Mouse (Mus musculus) heart, embryonic 14.5 days (tissue): ENCODE measurements at regions not wholly inside any gene's neighbourhood (a gene's known extent, or its start where the extent isn't known, plus 50 kb on each side); places are given as distances from the start of the nearest gene placed in this dataset. TPM values are rescaled to one million over a fixed set of nuclear protein-coding genes. Genes with fewer than 3 reads are reported as not detected.

Experiments
- ATAC-seq: fragments of 200-750 bp; cut with Nextera tagmentation; 2 replicates; pipeline ENCODE4 v1.8.0; 2017; ENCODE audit warnings: low read depth, moderate TSS enrichment; ENCODE audit not compliant: insufficient number of reproducible peaks, insufficient read depth, low FRiP score
- H3K27ac ChIP-seq, 2 experiments: fragments of 200-500 bp in 1 of 2; fragments of 300-500 bp in 1 of 2; sonication (generic) in 1 of 2; replicated peaks in 1 of 2; 2 replicates each; pipeline ENCODE4 v1.5.1; 2012 to 2014; ENCODE audit warnings: low read depth in 2 of 2, low read length in 2 of 2, control low read depth in 1 of 2, mild to moderate bottlenecking in 1 of 2, mixed read lengths in 1 of 2; ENCODE audit not compliant: control insufficient read depth in 1 of 2, insufficient read depth in 1 of 2
- H3K27me3 ChIP-seq: fragments of 300-500 bp; sonication (generic); 2 replicates; pipeline ENCODE4 v1.6.1; 2014; ENCODE audit warnings: mild to moderate bottlenecking, low read length, control low read depth; ENCODE audit not compliant: control insufficient read depth, insufficient read depth
- H3K36me3 ChIP-seq: fragments of 300-500 bp; sonication (generic); 2 replicates; pipeline ENCODE4 v1.6.1; 2014; ENCODE audit warnings: mild to moderate bottlenecking, control low read depth, low read length, mixed read lengths; ENCODE audit not compliant: control insufficient read depth, insufficient read depth
- H3K4me1 ChIP-seq, 2 experiments: fragments of 200-500 bp in 1 of 2; fragments of 300-500 bp in 1 of 2; sonication (generic) in 1 of 2; 2 replicates each; pipeline ENCODE4 v1.6.1; 2012 to 2014; ENCODE audit warnings: low read length in 2 of 2, control low read depth in 1 of 2, mixed read lengths in 1 of 2; ENCODE audit not compliant: control insufficient read depth in 2 of 2, insufficient read depth in 2 of 2
- H3K4me2 ChIP-seq: fragments of 300-500 bp; sonication (generic); 2 replicates; pipeline ENCODE4 v1.6.1; 2014; ENCODE audit warnings: mild to moderate bottlenecking, low read length
- H3K4me3 ChIP-seq, 2 experiments: fragments of 200-500 bp in 1 of 2; fragments of 300-500 bp in 1 of 2; sonication (generic) in 1 of 2; 2 replicates each; pipeline ENCODE4 v1.5.1; 2012 to 2014; ENCODE audit warnings: low read length in 2 of 2, mild to moderate bottlenecking in 2 of 2, control low read depth in 1 of 2, low read depth in 1 of 2, moderate library complexity in 1 of 2; ENCODE audit not compliant: control insufficient read depth in 1 of 2, insufficient read depth in 1 of 2
- H3K9ac ChIP-seq: fragments of 300-500 bp; sonication (generic); 2 replicates; pipeline ENCODE4 v1.6.1; 2014; ENCODE audit warnings: mild to moderate bottlenecking, low read length
- H3K9me3 ChIP-seq: fragments of 300-500 bp; sonication (generic); 2 replicates; pipeline ENCODE4 v1.6.1; 2016; ENCODE audit warnings: low read length, control low read depth; ENCODE audit not compliant: control insufficient read depth
- WGBS: fragments of 180-500 bp; shearing (Covaris S2); extraction: QIAGEN DNeasy Blood & Tissue Kit; methylation state at CpG from one replicate; pipeline ENCODE4 v1.1.7; 2014; 5-methylcytosine and 5-hydroxymethylcytosine counted together
- microRNA-seq: library from miRNA; unstranded; fragments of <30 nt; microRNA quantifications from one replicate; pipeline ENCODE4, GENCODE M21; 2016

DNA sequence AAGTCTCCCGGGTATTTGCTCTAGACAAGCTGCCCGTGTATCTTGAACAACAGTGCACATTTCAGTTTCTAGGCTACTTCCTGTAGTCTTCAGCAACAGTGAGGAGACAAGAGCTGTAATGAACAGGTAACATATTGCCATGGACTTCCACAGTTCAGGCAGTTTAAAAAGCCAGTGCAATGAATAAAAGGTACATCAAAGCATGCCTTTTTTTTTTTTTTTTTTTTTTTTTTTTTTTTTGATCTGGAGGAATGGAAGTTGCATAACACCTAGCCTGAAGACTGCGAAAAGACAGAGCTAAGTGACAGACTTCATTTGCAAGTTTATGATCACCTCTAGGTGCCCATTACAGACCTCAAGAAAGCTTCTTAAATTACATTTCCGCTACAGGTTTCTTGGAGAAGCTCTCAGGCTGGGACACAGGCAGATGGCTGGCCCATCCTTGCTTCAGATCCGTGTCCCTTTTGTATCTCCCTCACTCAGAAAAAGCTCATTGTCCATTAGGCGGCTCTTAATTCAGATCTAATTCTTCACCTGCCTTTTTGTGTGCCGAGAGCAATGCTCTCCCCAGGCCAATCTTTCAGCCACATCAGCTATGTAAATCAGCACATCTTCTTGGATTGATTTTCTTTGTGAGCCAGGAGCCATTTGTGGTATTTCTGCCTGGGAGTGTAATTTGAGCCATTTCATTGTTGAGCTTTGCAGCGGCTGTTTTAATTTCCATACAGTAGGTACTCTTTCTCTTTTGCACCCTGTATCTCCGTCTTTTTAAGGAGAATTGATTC lies 78.6 kb upstream of the Cnr1 start:
- Histone ChIP-seq H3K36me3 (no peaks in the 10 kb centered on the region), H3K9ac (no peak overlapping the region), H3K4me2 (no peak overlapping the region), H3K4me3 (no peak overlapping the region), H3K9me3 (no peaks in the 10 kb centered on the region), H3K27me3 (no peaks in the 10 kb centered on the region), H3K27ac (no peak overlapping the region), H3K4me1 (no peaks in the 10 kb centered on the region)
- no peak for ATAC-seq
- WGBS = 42% methylated on average over 9 of the region's 9 CpGs

DNA sequence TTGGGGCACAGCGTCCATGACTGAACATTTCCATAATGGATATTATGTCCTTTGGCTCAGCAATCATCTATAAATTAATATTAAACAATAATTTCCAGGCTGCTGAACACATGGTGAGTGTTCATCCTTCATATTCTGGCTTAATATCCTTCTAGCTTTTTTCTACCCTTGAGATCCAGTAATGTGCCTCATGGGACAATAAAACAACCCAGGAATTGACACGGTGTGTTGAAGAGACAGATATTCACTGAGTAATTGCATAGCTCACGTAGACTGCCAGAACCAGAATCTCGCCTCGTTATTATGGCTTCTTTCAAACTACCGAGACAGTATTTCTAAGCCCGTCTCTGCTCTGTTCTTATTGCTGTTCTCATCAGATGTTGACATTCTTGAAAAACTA lies 74.1 kb upstream of the Cnr1 start:
- H3K27me3 ChIP-seq = no peaks in the 10 kb centered on the region
- no peaks in the 10 kb centered on the region for H3K9me3 ChIP-seq
- no peak overlapping the region for H3K27ac ChIP-seq
- no peak overlapping the region for H3K9ac ChIP-seq
- H3K36me3 ChIP-seq = no peaks in the 10 kb centered on the region
- 82% methylated on average over 7 of the region's 7 CpGs for WGBS
- H3K4me1 ChIP-seq = no peaks in the 10 kb centered on the region
- no peak overlapping the region for H3K4me2 ChIP-seq
- no peak overlapping the region for H3K4me3 ChIP-seq
- no peak for ATAC-seq

DNA sequence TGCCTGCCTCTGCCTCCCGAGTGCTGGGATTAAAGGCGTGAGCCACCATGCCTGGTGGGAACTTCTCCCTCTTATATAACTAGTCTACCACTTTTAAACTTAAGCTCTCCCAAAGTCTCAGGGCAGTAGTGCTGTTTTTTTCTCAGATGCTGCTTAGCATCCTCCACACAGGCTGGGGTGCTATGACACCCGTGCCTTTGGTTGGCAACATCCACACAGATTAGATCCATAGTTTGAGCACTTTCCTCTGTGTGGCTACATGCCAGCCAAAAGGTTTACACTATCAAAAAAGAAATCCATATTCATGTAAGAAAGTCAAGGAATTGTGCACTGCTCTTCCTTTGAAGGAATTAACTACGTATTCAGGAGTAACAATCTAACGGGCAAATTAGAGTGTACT lies 72.1 kb upstream of the Cnr1 start:
- Histone ChIP-seq H3K36me3 (no peaks in the 10 kb centered on the region), H3K27me3 (no peaks in the 10 kb centered on the region), H3K4me2 (no peak overlapping the region), H3K9me3 (no peaks in the 10 kb centered on the region), H3K4me1 (no peaks in the 10 kb centered on the region), H3K27ac (no peak overlapping the region), H3K9ac (no peak overlapping the region), H3K4me3 (no peak overlapping the region)
- WGBS = 84% methylated on average over 5 of the region's 5 CpGs
- ATAC-seq = no peak

DNA sequence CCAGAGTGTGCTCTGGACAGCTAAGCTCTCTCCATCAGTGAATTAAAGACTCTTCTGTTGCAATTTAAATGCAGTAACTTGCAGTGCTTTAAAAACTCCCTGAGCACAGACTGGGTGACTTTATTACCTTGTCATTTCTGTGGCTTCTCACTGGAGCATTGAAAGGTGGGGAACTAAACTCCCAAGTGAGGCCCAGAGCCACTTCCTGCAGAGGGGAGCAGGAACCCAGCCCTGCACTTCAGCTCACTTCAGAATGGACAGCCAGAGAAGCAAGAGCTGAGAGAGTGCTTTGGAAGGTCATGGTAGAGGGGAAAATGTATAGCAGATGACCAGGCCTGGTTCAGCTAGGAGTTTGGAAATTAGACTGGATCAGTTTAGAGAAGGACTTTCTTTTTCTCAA lies 69.3 kb upstream of the Cnr1 start:
- no peak overlapping the region for H3K27ac ChIP-seq
- H3K27me3 ChIP-seq = no peaks in the 10 kb centered on the region
- no peaks in the 10 kb centered on the region for H3K36me3 ChIP-seq
- H3K4me2 ChIP-seq = no peak overlapping the region
- ATAC-seq = no peak
- H3K9me3 ChIP-seq = no peaks in the 10 kb centered on the region
- H3K4me3 ChIP-seq = no peak overlapping the region
- H3K4me1 ChIP-seq = no peaks in the 10 kb centered on the region
- H3K9ac ChIP-seq = no peak overlapping the region

DNA sequence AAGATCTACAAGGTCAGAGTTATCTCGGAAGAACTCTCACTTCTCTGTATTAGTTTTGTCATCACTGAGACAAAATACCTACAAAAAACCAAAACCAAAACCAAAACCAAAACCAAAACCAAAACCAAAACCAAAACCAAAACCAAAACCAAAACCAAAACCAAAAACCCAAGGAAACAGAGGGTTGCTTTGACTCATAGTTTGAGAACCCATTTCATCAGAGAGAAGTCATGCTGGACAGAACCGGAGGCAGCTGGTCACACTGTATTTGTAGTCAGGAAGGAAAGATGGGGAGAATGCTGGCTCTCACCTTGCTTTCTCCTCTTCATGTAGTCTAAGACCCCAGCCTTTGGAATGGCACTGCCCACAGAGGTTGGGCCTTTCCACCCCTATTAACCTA lies 57.3 kb upstream of the Cnr1 start:
- WGBS = 79% methylated on average over 2 of the region's 2 CpGs
- H3K27ac ChIP-seq = no peak overlapping the region

DNA sequence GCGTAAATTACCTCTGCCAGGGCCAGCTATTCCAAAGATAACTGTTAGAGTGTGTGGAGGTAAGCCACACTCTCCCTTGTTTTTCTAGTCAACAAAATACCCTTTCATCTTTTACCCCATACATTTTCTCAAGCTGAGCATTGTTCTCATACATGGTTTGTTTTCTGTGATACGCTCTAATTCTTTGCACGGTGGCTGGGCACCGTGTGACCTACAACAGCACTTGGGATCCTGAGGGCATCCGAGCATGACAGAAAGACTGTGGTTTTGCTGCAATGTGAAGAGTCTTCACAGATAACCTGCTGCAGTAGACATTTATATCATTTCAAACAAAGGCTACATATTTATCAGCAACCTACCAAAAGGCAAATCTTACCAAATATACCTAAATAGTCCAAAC lies 55.1 kb upstream of the Cnr1 start:
- WGBS = 55% methylated on average over 5 of the region's 5 CpGs
- no peak for ATAC-seq
- no peaks in the 10 kb centered on the region for H3K36me3 ChIP-seq
- no peak overlapping the region for H3K4me2 ChIP-seq
- H3K4me3 ChIP-seq = no peak overlapping the region
- H3K4me1 ChIP-seq = no peaks in the 10 kb centered on the region
- no peaks in the 10 kb centered on the region for H3K27me3 ChIP-seq
- H3K9me3 ChIP-seq = no peaks in the 10 kb centered on the region
- no peak overlapping the region for H3K9ac ChIP-seq
- H3K27ac ChIP-seq = no peak overlapping the region

More for the DNA sequence above, 57.3 kb upstream of the Cnr1 start:
- Histone ChIP-seq H3K36me3 (no peaks in the 10 kb centered on the region), H3K4me3 (no peak overlapping the region), H3K27me3 (no peaks in the 10 kb centered on the region), H3K9ac (no peak overlapping the region), H3K9me3 (no peaks in the 10 kb centered on the region), H3K4me1 (no peaks in the 10 kb centered on the region), H3K4me2 (no peak overlapping the region)
- ATAC-seq = no peak

Small RNA genes lying in the stretch of these regions (microRNA-seq; reads per million reads assigned to microRNA genes)
- not detected for gene Gm23304
